Mouse (Mus musculus): ENCODE data around the gene Jpt2. TPM values are rescaled to one million over a fixed set of nuclear protein-coding genes. Genes with fewer than 3 reads are reported as not detected.
"Not testable (repeated sequence)": the region's sequence is repeated elsewhere in the genome, so short reads cannot be mapped to it uniquely, and the experiment has no call there.

The Jpt2 gene
- 1 to 10 TPM; 5.5 to 6.3 TPM for total RNA-seq (2021)

GRCm38 (mm10) chr17:24960135-24960851, at the start of gene Jpt2:
Gene Jpt2, minus strand, starts transcription at chr17:24960689.
- peak; percentile 96 for DNase-seq

- no peak for DNase-seq
These were observed 47.0 kb upstream of the Jpt2 start for GRCm38 (mm10) chr17:25007480-25007879.

- no peak for DNase-seq
These were observed 44.6 kb upstream of the Jpt2 start for GRCm38 (mm10) chr17:25005102-25005501.

DNA sequence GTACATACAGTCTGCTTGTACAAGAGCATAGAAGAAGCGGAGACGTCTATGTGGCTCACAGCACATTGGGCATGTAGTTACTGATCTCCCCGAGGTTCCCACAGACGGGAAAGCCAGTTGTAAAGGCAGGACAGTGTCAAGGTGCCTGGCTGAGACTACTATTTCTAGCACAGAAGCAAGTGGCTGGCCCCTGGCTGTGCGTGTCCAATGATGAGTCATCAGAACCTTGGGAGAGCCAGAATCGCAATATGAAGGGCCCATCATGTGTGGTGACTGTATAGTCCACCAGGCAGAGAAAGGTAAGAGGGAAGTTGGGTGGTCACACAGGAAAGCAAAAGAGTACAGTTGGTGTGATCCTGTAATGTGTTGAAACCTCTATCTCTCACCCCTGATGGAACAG, 34.2 kb upstream of the Jpt2 start:
- DNase-seq: no peak

- no peak for DNase-seq
These were observed 26.7 kb upstream of the Jpt2 start for GRCm38 (mm10) chr17:24987221-24987620.

DNA sequence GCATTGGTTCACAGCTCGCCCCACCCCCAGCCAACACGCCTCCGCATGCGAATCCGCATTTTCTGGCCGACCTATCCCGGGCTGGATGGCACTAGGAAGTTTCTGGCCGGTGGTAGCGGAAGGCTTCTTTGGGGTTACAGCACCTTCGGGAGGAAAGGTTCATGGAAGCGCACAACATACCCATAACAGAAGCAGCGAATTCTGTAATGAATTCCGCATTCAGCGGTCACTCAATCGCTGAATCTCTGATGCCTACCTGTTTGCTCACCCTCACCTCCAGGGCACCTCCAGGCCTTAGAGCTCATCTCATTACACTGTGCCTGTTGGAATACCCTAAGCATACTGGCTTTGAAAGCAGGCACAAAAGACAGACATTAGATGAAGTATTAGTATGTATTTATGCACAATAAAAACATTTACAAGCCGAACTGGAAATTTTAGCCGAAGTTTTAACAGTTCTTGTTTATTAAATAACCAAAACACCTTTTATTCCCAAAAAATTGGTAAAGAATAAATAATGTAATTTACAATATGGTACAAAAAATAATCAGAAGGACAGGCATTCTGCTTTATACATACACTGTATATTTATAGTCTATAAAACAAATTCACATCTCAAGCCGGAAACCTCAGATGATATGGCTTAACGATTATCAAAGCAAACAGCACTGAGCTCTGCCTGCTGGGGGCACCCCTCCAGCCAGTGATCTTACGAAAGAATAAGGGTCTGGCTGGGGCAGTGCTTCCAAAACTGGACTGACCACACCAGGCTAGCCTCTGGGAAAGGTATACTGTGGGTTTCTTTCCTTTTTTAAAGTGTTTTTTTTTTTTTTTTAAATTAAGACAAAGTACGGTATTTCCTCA, 595 bp upstream of the Jpt2 start:
- DNase-seq: no peak

DNA sequence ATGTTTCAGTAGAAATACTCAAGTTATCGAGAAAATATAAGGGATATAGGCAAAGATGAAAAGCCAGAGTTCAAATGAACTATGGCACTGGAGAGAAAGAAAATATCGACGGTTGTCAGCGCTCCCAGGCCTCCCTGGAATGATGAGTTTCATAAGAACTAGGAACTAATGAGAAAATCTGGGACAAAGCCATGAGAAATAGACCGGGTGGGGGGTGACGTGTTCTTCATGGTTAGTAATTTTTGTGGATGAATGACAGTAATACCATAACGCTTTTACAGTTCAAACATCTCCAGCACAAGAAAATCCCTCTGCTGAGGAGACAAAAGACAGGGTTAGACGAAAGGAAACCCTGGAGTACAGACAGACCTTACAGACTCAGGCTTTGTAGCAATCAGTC, 1.1 kb downstream of the Jpt2 start:
- no peak for DNase-seq

GRCm38 (mm10) chr17:24953291-24953690, 7.2 kb downstream of the Jpt2 start:
- DNase-seq: no peak

GRCm38 (mm10) chr17:24950671-24951070, 9.8 kb downstream of the Jpt2 start:
- DNase-seq: no peak

DNA sequence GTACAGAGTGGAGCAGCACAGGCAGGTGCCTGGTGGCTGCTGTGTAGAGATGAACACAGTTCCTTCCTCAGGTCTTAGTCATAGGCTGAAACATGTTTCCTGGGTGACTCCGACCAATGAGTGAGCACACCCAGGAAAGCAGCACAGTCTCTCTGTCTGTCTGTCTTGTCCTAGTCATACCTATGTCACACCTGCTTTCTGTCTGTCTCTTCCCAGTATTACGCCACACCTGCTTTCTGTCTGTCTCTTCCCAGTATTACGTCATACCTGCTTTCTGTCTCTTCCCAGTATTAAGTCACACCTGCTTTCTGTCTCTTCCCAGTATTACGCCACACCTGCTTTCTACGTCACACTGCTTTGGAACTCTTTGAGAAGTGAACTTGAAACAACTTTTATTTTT, 12.3 kb downstream of the Jpt2 start:
- no peak for DNase-seq

DNA sequence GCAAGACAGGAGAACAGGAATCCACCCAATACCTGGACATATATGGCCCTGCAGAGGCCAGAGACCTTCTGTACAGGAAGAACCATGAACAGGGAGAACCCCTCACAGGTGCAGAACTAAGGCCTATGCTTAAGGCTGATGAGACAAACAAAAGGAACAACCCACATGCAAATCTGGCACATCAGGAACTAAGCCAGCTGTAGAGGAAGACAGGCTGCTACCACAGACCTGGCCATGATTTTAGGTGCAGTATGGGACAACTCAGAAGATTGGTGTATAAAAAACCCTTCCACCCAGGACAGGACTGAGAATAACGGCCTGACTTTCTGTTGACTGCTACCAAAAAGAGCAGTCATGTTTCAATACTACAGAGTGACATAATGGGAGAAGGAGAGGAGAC, 16.9 kb downstream of the Jpt2 start:
- not testable (repeated sequence) for DNase-seq

DNA sequence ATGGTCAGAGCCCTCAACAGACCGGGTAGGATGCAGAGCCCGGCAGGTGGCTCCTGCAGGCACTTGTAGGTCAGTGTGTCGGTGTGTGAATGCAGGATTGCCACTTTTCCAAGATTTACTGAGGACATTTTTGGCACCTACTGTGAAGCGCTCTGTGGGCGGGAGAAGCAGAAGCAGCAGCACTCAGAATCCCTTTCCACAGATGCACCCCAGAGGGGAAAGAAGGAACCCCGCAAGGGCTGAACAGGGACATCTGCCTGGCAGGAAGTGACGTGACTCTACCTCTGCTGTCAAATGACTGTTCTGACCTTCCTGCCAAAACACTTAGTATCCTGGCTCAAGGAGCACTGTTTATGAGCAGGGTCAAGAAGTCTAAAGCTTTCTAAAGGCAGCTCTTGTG, 17.5 kb downstream of the Jpt2 start:
- peak in 1 of 2 experiments; percentile 21 for DNase-seq

DNA sequence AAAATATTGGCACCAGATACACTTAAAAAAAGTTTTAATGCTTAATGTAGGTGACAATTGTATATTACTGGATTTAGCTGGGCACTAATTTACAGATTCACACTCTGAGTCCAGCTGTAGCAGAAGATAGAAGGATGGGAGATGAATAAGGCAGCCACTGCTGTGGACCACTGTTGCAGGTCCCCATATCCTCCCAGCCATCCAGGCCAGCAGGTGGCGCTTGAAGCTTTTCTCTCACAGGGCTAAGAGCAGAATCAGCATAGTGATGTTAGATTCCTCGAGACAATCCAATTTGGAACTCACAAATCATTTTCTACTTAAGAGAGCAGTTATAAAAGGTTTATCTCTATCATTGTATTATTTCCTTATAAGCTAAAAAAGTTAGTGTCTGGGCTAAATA, 18.0 kb downstream of the Jpt2 start:
- DNase-seq: peak; percentile 22 to 26

DNA sequence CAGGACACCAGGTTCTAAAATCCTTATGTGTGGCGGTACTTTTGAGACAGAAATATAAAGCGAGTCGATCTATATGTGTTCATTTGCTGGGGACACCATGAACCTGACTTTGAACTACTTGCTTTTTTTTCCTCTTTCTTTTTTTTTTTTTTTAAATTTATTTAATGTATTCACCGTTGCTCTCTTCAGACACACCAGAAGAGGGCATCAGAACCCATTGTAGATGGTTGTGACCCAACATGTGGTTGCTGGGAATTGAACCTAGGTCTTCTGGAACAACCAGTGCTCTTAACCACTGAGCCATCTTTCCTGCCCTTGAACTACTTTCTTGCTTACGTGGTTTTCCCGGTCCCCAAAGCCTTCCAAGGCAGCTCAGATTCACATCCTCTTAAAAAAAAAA, 23.2 kb downstream of the Jpt2 start:
- DNase-seq: no peak

- peak; percentile 94 to 96 for DNase-seq
These were observed 23.9 kb downstream of the Jpt2 start, which contains the start of gene Mapk8ip3 for GRCm38 (mm10) chr17:24936259-24937237. Gene Mapk8ip3, minus strand, starts transcription at chr17:24936977.

DNA sequence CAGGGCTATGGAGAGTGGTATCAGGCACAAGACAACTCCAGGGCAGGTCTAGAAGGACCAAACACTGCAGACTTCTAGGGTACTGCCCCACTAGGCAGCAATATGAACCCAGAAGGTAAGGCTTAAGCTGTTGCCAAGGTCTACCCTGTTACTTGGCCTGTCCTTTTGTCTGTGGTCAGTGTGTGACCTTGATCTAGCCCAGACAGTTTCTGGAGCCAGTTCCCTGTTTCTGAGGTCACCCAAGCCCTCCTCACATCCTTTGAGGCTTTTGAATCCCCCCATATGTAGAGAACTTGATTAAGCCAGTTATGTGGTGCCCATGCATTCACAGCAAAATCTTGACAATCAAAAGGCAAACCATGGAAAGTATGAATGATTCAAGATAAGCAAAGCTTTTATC, 24.8 kb downstream of the Jpt2 start:
- no peak for DNase-seq

GRCm38 (mm10) chr17:24934926-24935325, 25.6 kb downstream of the Jpt2 start:
- DNase-seq: no peak

GRCm38 (mm10) chr17:24933163-24933562, 27.3 kb downstream of the Jpt2 start:
- no peak for DNase-seq

DNA sequence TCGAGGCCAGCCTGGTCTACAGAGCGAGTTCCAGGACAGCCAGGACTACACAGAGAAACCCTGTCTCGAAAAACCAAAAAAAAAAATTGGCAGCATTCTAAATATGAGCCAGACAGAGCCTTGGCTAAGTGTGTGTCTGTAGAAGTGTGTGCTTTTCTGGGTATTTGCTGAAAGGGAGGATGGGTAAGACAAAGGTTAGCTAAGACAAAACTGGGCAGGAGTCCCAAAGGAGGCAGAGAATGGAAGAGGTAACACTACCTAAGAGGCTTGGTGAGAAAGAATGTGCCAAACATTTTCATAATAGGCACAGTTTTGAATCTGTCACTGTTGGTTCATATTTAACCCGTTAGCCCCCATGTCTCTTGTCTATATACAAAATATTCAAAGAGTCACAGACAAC, 28.1 kb downstream of the Jpt2 start:
- no peak for DNase-seq

DNA sequence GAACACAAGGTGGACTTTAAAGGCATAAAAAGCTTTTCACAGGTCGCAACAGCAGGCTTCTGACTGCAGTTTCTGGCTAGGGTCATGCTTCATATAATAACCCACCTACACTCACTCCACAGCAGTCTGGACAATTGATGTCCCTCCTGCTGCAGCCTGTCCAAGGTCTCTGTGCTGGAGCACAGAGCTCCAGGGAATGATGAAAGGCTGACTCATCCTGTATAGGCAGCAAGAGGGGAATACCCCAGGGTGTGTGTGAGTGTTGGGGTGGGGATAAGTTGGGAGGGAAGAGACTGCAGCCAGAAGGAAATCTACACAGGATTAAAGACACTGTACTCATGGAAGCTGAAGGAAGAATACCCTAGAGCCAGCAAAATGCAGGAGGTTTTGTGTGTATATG, 31.0 kb downstream of the Jpt2 start:
- no peak for DNase-seq

GRCm38 (mm10) chr17:24923246-24923645, 37.2 kb downstream of the Jpt2 start:
- no peak for DNase-seq

DNA sequence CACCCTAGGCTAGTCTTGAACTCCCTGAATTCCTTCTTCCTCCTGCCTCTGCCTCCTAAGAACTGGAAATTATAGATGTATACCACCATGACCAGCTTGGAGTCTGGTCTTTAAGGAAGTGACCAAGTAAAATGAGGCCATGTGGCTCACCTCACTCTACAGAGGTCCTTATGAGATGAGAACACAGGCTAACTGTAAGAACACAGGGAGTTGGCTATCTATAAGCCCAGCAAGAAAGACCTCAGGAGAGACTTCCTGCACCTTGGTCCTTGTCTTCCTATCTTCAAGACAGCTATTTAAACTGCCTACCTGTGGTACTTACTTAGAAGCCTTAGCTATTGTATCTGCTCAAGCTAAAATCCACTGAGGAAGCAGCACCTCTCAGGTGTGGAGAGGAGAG, 46.5 kb downstream of the Jpt2 start:
- DNase-seq: no peak

GRCm38 (mm10) chr17:24907591-24907990, 52.9 kb downstream of the Jpt2 start:
- no peak for DNase-seq

Data from layer of hippocampus, postnatal 36 days (tissue).